Mouse (Mus musculus) monocyte, adult 5-6 weeks (primary cell): ENCODE results near the gene Sncg. TPM values are rescaled to one million over a fixed set of nuclear protein-coding genes. Genes with fewer than 3 reads are reported as not detected.
"Not testable (repeated sequence)": the region's sequence is repeated elsewhere in the genome, so short reads cannot be mapped to it uniquely, and the experiment has no call there.

Source experiments
- ATAC-seq: fragments of 153-309, 156-312 bp; replicated peaks from 2 replicates; pipeline ENCODE4 v1.8.0; 2017; ENCODE audit warnings: mild to moderate bottlenecking; ENCODE audit not compliant: low TSS enrichment, insufficient number of reproducible peaks, severe bottlenecking, poor library complexity, low FRiP score
- total RNA-seq: library from RNA; stranded (forward); fragments of 200-1000, 200-491, 200-594 nt; gene quantifications from 3 replicates; pipeline ENCODE4 v1.2.3, GENCODE M21; 2017

Sncg gene
- total RNA-seq, 1 experiment from 2014 or later: not detected

DNA sequence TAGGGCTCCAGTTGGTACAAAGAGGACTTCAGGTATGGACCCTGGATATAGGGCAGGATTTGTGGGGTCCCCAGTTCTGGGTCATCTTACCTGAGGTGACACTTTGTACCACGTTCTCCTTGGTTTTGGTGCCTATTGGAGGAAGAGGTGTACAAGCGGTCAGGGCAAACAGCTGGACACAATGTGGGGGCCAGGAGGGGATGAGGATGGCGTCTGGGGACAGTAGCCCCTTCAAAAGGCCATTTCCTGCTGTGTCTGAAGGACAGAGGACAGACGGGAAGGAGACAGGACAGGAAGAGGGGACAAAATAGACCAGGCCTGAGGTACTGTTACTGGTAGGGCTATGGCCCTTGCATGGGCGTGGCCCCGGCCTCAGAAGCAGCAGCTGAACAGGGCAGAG lies 1.0 kb downstream of the Sncg start:
- no peak for ATAC-seq

DNA sequence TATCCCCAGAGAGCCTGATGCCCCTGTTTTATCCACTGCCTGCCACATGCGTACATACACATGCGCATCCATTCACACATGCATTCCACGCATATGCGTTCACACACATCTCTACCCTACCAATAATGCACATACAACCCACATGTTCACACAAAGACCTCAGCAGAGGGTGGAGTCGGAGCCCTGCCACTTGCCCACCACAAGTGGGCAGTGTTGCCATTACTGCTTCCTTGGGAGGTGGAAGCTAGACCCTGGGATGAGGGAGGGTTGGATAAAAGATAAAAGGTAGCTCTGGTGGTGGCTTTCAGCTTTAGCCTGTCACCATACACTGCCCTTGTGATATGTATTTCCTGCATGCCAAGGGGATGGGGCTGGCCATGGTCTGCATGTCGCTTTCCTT lies 1.9 kb downstream of the Sncg start:
- no peak for ATAC-seq

GRCm38 (mm10) chr14:34371763-34372162 lies 2.8 kb downstream of the Sncg start:
- ATAC-seq: no peak

GRCm38 (mm10) chr14:34370921-34371320 lies 3.7 kb downstream of the Sncg start:
- no peak for ATAC-seq

- no peak for ATAC-seq
Observed at GRCm38 (mm10) chr14:34370203-34370602, 4.4 kb downstream of the Sncg start.

- no peak for ATAC-seq
Observed at GRCm38 (mm10) chr14:34365147-34365507, 9.5 kb downstream of the Sncg start.

GRCm38 (mm10) chr14:34364254-34365146 lies 10.1 kb downstream of the Sncg start:
- not testable (repeated sequence) for ATAC-seq

- peak; percentile 88 for ATAC-seq
Observed at GRCm38 (mm10) chr14:34363490-34364253, 10.9 kb downstream of the Sncg start.

DNA sequence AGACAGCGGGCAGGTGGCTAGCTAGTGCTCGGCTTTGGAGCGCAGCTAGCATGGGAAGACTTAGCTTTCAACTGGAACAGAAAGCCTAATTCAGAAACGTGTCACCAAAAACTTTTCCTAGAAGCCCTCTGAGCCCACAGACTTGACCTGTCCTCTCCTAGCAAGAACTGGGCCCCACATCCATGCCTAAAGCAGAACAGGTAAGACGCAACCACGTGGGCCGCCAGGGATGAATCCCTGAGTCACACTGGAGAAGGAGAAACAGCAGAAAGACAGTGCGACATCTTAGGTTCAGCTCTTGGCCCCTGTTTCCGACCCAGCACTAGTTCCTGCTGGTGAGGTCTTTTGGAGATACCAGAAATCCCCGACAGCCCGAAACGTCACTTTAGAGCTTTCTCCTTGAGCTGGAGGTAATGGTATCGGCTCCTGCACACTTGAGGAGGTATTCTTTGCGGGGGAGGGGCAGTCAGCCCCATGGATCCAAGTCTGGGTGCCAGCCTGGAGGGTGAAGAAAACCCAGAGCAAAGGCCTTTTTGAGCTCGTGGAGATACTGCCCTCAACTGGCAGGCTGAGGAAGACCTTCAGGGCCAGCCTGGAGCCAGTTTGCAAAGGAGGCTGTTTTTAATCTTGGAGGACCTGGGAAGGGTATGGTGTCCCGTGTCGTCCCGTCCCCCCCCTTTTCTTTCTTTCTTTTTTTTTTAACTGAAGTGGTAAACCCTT lies 11.7 kb downstream of the Sncg start:
- ATAC-seq: peak; percentile 37

DNA sequence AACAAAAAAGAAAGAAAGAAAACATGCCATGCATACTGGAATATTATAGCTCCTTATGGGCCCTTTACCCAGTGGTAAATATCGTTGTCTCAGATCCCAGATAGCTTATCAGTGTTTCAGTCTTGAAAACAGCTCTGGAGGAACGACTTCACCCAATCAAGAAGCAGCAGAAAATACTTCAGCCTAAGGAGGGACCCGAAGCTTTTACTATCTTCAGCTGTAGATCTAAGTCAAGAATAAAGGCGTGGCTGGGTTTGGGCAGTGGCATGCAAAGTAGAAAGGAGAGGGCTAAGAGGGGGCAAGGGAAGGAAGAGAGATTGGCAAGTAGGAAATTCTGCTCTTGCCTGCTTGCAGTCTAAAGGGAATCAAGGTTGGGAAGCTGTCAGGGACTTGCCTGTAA lies 12.5 kb downstream of the Sncg start:
- no peak for ATAC-seq

- no peak for ATAC-seq
Observed at GRCm38 (mm10) chr14:34360251-34360650, 14.3 kb downstream of the Sncg start.

GRCm38 (mm10) chr14:34359676-34360244 lies 14.8 kb downstream of the Sncg start:
- no peak for ATAC-seq

GRCm38 (mm10) chr14:34357671-34358455 lies 16.7 kb downstream of the Sncg start:
- no peak for ATAC-seq

GRCm38 (mm10) chr14:34355301-34355700 lies 19.3 kb downstream of the Sncg start, which contains the start of gene Fam25c:
TSS of gene Fam25c (minus strand) at chr14:34355433.
- ATAC-seq: no peak

DNA sequence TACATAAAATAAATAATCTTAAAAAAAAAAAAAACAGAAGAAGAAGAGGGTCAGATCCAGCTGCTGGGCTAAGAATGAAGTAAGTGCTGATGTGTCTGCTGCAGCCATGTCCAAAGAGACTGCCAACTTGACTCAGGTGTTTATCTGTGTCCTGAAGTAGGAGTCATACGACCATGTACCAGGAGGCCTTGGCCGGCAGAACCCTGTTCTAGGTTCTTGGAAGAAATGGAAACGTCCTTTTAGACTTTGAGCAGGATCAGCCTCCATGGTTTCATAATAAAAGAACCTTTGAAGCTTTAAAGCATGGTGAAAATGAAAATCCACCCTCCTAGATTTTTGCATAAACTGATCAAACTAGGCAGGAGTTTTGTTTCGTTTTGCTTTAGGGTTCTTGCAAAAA lies 20.1 kb downstream of the Sncg start:
- ATAC-seq: no peak

DNA sequence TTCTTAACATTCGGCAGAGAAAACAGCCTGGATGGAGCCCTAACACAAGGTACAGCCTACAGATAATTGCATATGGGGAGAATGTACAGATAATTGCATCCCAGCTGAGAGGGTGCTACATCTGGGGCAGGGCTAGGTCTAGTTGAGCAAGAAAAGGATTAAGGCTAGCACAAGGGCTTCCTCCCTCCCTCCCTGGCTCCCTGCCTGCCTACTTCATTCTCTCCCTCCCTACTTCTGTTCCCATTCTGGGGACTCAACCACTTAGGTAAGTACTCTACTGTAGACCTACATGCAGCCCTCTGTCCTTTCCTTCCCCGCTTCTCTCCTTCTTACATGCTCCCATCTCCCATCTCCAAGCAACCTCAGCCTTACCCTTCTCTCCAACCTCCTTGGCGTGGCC lies 21.3 kb downstream of the Sncg start:
- no peak for ATAC-seq

- ATAC-seq: no peak
Observed at GRCm38 (mm10) chr14:34352523-34352922, 22.1 kb downstream of the Sncg start.

- no peak for ATAC-seq
Observed at GRCm38 (mm10) chr14:34351660-34352059, 22.9 kb downstream of the Sncg start.
